Mouse (Mus musculus) cerebellum, postnatal 14 days (tissue): ENCODE data around the gene Ppid.

ENCODE experiments used
- DNase-seq, 2 experiments: peaks; one replicate each; pipeline ENCODE4 v3.0.0; 2021; ENCODE audit warnings: mixed read lengths in 2 of 2

The Ppid gene

GRCm38 (mm10) chr3:79590863-79591792 lies at the start of gene Ppid:
TSS of gene Ppid (plus strand) at chr3:79591342.
- peak; percentile 83 to 85 for DNase-seq

GRCm38 (mm10) chr3:79542585-79542984 lies 48.6 kb upstream of the Ppid start:
- DNase-seq, result peak; percentile 31 to 48

GRCm38 (mm10) chr3:79548681-79549437 lies 42.3 kb upstream of the Ppid start:
- DNase-seq, result no peak

- DNase-seq, result peak; percentile 64 to 70
Measured at GRCm38 (mm10) chr3:79549751-79550393, 41.3 kb upstream of the Ppid start.

GRCm38 (mm10) chr3:79551826-79552552 lies 39.2 kb upstream of the Ppid start:
- no peak for DNase-seq

- DNase-seq, result no peak
Measured at GRCm38 (mm10) chr3:79553779-79554178, 37.4 kb upstream of the Ppid start.

- no peak for DNase-seq
Measured at GRCm38 (mm10) chr3:79555061-79555460, 36.1 kb upstream of the Ppid start.

- DNase-seq, result peak in 1 of 2 experiments; percentile 32
Measured at GRCm38 (mm10) chr3:79559021-79559772, 31.9 kb upstream of the Ppid start.

GRCm38 (mm10) chr3:79559773-79560045 lies 31.4 kb upstream of the Ppid start:
- no peak for DNase-seq

GRCm38 (mm10) chr3:79560555-79560954 lies 30.6 kb upstream of the Ppid start:
- DNase-seq, result no peak

GRCm38 (mm10) chr3:79561784-79562715 lies 29.1 kb upstream of the Ppid start:
- no peak for DNase-seq

- no peak for DNase-seq
Measured at GRCm38 (mm10) chr3:79563511-79563910, 27.6 kb upstream of the Ppid start.

- no peak for DNase-seq
Measured at GRCm38 (mm10) chr3:79564875-79565606, 26.1 kb upstream of the Ppid start.

- DNase-seq, result peak; percentile 51 to 61
Measured at GRCm38 (mm10) chr3:79566716-79567691, 24.1 kb upstream of the Ppid start.

- peak; percentile 91 for DNase-seq
Measured at GRCm38 (mm10) chr3:79567703-79568362, 23.3 kb upstream of the Ppid start, which contains the start of gene Fnip2. TSS of gene Fnip2 (minus strand) at chr3:79567796.

GRCm38 (mm10) chr3:79568629-79569350 lies 22.4 kb upstream of the Ppid start:
- no peak for DNase-seq

GRCm38 (mm10) chr3:79569351-79569681 lies 21.8 kb upstream of the Ppid start:
- no peak for DNase-seq

GRCm38 (mm10) chr3:79572399-79572798 lies 18.7 kb upstream of the Ppid start:
- no peak for DNase-seq
